Mouse (Mus musculus) gastrocnemius, postnatal 10 days (tissue): Measurements from ENCODE around the gene Zbtb9. TPM values are rescaled to one million over a fixed set of nuclear protein-coding genes. Genes with fewer than 3 reads are reported as not detected.
"Not testable (repeated sequence)": the region's sequence is repeated elsewhere in the genome, so short reads cannot be mapped to it uniquely, and the experiment has no call there.

Experiments used
- DNase-seq: peaks from one replicate; pipeline ENCODE4 v3.0.0; 2021; ENCODE audit warnings: mixed read lengths
- total RNA-seq, 2 experiments: library from RNA; stranded (reverse); gene quantifications; 2 replicates each; pipeline ENCODE4 v1.2.3; 2021

The Zbtb9 gene
- total RNA-seq, 2 experiments from 2014 or later, result 2.7 to 3.9 TPM

DNA sequence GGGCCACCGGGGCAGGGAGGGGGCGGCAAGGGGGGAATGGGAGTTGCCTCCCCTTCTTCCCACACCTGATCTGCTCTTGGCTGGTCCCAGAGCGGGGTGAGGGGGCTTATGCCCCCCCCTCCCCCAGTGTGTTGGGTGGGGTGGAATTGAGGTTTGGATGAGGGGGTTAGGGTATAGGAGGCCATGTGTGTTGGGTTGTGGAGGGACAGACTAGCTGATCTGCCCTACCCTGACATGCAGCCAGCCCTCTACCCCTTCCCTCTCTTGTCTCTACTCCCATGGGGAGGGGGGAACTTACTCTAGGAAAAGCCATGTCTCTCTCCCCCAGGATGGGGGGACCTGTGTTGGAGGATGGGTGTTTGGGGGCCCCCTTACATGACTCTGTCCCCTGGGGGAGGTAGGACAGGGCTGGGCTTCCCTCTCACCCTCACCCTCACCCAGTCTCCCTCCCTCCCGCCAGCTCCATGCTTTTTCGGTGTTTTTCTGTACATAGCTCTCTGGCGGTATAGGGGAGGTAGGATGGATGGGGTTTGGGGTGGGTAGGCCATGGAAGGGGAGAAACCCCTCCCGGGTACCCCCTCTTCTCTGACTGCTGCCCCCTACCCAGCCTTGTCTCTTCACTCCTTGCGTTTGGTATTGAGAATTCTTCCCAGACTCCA is 1.6 kb upstream of the Zbtb9 start:
- DNase-seq, result no peak

DNA sequence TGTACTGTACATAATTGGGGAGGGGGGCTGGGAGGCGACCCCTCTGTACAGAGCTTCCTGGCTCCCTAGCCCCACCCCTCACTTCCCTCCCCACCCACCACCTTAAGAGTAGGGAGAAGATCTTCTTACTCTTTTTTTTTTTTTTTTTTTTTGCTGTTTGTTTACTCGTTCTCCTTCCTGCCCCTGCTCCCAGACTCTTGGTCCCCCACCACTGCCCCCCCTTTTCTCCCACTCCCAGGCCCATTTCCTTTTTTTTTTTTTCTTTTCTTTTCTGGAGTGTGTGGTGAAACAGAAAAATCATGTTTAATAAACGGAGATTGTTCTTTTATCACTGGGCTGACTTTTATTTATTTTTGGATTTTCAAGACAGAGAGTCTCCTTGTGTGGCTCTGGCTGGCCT is 860 bp upstream of the Zbtb9 start:
- no peak for DNase-seq

DNA sequence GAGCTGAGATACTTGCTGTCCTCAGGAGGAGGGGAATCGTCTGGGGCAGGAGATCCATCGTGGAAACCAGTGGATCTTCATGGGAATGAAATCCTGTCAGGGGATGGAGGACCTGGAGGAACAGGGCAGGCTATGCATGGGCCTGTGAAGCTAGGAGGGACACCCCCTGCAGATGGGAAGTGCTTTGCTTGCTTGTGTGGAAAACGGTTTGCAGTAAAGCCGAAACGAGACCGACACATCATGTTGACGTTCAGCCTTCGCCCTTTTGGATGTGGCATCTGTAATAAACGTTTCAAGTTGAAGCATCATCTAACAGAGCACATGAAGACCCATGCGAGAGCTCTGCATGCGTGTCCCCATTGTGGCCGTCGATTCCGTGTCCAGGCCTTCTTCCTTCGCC is 1.6 kb downstream of the Zbtb9 start:
- DNase-seq, result no peak

DNA sequence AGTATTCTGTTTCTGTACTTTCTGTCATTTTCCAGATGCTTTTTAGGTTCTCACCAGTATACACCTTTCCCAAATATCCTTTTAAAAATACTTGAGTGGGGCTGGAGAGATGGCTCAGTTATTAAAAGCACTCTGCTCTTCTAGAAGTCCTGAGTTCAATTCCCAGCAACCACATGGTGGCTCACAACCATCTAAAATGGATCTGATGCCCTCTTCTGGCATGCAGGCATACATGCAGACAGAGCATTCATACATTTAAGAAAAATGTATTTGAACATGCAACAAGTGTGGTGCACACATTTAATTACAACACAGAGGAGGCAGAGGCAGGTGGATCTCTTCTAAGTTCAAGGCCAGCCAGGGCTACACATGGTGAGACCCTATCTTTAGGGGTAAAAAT is 2.4 kb downstream of the Zbtb9 start:
- DNase-seq, result no peak

DNA sequence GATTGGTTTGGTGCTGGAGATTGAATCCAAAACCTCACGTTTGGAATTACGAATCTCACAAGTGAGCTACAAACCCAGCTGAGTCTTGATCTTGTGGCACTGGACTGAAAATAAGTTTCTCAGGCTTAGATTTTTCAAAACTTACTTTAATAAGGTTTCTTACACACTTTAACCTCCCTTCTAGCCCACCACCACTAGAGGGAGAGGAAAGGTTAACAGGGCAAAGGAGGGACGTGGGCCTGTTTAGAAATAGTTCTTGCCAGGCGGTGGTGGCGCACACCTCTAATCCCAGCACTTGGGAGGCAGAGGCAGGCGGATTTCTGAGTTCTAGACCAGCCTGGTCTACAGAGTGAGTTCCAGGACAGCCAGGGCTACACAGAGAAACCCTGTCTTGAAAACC is 4.4 kb downstream of the Zbtb9 start:
- not testable (repeated sequence) for DNase-seq

DNA sequence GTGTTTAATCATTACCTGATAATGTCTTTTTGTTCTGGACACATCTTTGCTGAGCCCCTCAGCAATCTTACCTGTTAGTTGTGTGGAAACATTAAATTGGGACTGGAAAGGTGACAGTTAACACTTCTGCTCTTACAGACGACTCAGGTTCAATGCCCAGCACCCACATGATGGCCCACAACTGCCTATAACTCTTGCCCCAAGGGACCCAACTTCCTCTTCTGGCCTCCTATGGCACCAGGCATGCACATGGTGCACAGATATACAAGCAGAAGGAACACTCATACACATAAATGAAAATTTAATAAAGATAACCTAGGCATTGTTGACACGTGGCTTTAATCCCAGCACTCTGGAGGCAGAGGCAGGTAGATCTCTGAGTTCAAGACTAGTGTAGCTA is 6.5 kb downstream of the Zbtb9 start:
- DNase-seq, result no peak

DNA sequence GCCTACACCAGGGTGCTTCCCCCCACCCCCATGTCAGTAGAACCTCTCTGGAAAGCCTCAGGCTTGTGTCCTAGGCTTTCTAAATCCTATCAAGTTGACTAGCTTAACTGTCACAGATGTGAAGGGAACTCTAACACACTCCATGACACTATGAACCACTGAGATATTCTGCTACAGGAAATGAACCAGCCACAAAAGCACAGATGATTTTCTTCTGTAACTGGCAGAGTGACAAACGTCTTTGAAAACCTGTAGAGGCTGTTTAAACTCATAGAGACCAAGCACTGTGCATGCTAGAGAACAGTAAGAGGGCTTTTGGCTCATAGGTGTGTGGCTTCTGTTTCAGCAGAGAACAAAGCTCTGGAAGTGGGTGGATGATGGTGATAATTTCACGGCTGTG is 8.1 kb downstream of the Zbtb9 start:
- DNase-seq, result no peak

DNA sequence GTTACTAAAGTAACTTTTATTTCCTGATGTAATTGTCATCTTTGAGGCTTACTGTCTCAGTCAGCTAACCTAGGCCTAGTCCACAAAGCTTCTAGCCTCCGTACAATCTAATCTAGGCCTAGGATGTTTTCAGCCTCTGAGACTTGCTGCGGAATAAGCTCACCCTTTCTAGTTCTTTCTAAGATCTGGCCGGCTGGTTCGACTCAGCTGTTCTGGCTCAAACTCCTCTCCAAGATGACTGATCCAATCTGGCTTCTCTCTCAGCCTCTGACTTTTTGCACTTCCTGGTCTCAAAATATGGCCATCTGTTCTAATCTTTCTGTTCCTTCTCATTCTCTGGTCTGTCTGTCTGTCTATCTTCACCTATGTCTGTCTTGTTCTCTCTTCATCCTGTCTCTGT is 10.4 kb downstream of the Zbtb9 start:
- no peak for DNase-seq

DNA sequence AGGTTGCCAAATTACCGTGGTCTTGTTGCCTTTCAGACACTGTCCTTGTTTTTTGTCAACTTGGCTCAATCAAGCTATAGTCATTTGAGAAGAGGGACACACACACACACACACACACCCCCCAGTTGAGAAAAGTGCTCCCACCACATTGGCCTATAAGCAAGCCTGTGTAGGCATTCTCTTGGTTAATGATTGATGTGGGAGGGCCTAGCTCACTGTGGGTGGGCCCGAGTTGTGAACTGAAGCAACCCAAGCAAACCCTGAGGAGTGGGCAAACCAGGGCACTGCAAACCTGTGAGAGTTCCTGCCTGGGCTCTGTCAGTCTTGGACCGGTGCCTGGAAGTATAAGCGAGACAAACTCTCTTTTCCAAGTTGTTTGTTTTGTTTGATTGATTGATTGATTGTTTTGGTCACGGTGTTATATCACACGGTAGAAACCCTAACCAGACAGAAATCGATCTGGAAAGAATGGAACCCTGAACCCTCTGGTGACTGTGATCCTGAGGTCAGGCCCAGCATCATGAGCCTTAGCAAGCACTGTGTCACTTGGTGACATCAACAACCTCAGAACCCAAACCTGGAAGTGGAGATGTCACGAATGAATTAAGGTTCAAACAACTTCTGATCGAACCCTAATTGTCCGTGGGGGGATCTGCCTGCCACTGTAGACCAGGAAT is 12.7 kb downstream of the Zbtb9 start:
- DNase-seq, result no peak

DNA sequence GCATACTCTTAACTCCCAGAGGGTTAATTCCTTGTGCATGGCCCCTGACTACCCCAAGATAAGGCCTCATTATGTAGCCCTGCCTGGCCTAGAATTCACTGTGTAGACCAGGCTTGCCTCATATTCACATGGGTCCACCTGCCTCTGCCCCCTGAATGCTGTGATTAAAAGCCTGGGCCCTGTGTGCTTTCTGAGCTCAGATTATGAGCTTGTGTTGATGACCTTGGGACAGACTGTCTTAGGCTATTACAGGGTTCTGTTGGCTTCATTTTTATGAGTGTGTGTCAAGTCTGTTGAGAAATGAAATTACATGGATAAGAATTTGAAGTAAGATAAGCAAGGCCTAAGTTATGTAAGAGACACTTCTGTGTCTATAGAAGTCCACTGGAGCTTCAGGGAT is 17.6 kb downstream of the Zbtb9 start:
- no peak for DNase-seq

DNA sequence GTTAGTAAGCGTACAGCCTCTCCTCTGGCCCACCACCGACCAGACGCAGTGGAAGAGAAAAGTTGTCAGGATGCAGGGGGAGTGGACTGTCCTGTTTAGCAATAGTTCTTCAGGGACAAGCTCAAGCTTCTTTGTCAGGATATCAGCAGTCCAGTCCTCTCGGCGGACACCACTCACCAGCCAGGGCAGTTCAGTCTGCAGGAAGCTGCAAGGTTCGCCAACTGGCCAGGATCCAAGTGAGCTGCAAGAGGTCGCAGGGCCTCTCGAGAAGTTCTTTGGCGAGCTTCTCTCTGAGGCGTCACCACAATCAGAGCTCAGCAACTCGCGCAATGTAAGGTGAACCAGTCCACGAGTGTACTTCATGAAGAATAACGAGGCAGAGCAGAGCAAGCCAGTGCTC is 21.4 kb downstream of the Zbtb9 start:
- peak; percentile 76 for DNase-seq

DNA sequence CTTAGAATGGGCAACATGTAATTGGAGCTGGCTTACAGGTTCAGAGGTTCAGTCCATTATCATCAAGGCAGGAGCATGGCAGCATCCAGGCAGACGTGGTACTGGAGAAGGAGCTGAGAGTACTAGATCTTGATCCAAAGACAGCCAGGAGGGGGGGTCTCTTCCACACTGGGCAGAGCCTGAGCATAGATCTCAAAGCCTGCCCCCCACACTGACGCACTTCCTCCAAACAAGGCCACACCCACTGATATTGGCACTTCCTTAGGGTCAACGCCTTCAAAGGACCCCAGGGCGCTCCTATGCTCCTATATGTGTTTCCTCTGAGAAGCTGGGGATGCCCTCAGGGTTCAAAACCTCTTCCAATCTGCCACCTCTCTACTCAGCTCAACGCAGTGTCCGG is 22.0 kb downstream of the Zbtb9 start:
- no peak for DNase-seq

DNA sequence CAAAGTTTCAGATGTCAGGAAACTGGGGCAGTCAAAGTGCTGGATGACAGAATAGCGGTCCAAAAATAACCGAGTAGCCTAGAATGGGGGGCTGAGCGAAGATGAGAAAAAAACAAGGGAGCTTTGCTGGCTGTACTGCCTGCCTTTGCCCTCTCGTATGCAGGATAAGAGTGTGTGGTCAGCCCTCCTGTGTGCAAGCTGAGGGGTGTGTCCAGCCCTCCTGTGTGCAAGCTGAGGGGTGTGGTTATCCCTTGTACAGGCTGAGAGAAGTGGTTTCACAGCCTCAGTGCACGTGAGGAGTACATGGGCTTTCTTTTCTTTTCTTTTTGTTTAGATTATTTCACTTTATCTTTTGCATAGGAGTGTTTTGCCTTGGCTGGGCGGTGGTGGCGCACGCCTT is 22.6 kb downstream of the Zbtb9 start:
- no peak for DNase-seq

DNA sequence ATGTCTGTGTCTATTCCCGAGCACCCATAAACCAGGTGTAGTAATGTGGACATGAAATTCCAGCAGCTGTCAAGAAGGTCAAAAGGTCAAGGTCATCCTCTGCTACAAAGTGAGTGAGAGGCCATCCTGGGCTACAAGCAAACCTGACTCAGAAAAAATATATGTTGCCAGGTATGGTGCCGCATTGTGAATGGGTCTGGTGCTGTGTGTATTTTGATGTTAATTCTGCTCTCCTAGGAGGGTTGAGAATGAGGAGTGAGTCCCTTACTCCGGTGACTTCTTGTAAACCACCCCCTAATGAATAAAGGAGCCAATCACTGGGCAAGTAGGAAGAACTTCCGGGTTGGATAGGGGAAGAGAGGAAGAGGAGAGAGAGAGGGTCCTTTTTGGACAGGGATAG is 24.7 kb downstream of the Zbtb9 start:
- no peak for DNase-seq

DNA sequence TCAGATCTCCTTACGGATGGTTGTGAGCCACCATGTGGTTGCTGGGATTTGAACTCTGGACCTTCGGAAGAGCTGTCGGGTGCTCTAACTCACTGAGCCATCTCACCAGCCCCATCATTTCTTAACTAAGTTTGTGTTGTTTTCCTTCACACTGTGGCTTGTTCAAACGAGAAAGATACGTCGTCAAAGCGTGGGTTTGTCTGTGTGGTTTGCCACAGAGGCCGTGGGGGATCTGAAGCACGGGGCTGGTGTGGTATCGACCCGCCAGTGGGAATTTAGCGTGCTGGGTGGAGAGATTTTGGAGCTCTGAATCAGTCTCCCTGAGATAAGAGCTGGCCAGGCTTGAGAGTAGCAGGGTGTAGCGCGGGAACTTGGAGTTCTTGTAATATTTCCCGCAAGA is 25.3 kb downstream of the Zbtb9 start:
- no peak for DNase-seq

DNA sequence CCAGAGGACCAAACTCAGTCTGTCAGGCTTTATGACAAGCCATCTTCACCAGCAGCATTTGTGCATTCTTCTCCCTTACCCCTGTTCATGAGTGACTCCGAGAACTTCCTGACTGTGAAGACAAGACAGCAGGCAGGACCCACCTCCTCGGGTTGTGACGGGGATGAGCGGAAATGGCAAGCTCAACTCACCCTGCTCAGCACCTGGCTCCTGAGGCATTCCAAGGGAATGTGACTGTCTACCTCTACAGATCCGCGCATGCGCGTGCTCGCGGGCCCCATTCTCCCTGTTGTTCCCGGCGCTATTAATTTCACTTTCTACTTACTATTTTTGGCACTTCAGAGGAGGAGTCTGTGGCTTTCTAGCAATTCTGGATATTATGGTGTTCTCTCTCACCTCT is 27.0 kb downstream of the Zbtb9 start:
- no peak for DNase-seq

DNA sequence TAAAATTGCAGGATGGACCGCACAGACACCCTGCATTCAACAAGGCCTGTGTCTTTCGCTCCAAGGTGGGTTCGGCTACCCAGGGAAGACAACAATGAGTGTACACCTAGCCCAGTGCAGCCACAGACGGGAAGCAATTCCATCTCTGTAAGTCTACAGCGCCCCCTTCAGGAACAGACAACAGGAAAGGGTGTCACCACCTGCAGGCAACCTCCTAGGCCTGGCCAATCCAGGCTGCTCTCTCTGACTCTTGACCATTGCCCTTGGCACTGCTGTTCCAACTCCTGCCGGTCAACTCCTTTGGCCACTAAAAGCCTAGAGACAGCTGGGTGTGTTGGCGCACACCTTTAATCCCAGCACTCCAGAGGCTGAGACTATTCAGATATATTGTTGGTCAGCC is 28.2 kb downstream of the Zbtb9 start:
- DNase-seq, result peak; percentile 32

DNA sequence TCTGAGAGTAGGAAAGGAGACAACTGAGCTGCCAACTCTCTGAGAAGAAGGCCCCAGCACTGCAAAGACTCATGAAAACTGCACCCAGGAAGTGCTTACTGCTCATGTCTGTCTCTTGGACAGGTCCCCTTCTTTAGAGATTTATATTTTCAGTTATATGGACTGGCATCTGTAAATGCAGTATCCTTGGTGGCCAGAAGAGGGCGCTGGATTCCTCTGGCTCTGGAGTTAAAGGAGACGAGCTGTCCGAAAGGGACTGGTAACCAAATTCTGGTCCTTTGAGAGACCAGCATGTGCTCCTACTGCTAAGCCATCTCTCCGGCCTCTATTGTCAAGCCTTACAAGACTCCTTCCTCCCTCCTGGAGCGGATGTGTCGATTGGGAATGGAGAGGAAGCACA is 28.9 kb downstream of the Zbtb9 start:
- DNase-seq, result no peak

DNA sequence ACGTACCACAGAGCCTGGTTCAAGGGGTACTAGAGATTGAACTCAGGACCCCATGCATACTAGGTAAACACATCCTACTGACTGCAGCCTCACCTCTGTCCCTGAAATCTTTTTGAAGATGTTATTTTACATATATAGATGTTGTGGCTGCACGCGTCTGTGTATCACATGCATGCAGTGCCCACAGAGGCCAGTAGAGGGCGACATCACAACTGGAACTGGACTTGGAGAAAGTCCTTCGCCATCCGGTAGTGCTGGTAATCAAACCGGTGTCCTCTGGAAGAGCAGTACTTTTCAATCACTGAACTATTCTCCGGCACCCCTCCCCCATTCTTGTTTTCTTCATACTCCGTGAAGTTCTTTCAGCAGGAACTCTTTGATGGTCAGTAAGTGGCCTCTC is 31.5 kb downstream of the Zbtb9 start:
- DNase-seq, result peak; percentile 72

DNA sequence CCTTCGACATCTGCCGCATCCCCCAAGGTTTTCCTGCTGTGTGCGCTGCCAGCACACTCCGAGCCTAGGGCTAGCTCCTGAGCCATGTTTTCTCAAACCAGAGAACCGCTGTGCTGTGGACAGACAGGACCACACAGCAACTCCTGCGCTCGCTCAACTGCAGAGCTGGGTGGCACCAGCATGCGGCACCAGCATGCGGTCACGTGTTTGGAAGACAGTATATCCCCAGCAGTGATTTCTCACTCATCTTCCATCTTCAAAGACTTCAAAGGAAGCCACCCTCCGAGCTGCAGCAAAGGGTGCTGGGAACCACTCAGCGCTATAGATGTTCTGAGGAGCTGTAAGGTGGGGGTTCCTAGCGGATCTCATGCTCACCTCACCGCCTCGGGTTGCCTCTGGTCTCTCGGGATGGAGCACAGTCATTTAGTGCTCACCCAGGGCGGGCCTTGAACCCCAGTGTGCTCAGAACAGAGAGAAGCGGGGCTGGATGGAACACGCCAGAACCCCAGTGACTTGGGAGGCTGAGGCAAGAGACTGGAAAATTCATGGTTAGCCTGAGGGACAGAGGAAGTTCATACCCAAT is 32.0 kb downstream of the Zbtb9 start:
- no peak for DNase-seq

DNA sequence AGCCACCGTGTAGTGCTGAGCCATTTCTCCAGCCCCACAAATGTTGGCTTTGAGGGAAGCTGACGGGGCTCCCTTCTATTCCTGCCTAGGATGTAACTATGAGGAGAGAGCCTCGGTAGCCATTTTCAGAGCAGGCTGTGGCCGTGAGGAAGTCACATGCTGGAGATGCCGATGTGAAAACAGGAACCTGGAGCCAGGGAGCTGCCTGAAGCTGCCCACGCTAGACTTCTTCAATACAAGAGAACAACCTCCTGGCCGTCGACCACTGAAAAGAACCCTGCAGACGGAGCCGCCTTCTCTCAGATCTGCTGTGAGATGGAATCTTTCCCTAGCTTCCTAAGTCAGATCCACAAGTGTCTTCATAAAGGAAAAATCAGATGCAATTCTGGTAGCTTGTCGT is 32.7 kb downstream of the Zbtb9 start:
- DNase-seq, result no peak

DNA sequence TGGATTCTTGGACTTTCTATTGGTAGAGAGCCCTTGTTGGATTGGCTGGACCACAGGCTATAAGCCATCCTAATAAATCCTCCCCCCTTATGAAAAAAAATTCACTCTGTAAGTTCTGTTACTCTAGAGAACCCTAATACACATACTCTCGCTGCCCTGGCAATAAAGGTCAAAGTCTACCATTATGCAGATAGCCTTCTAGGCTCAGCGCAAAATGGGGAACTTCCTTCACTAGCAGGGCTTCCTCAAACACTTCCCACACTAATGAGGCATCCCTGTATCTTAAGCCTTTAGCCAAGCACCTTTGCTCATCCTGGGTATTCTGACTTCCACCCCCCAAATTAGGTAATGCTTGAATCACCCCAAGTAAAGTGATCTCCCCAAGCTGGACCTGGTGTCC is 35.3 kb downstream of the Zbtb9 start:
- no peak for DNase-seq

DNA sequence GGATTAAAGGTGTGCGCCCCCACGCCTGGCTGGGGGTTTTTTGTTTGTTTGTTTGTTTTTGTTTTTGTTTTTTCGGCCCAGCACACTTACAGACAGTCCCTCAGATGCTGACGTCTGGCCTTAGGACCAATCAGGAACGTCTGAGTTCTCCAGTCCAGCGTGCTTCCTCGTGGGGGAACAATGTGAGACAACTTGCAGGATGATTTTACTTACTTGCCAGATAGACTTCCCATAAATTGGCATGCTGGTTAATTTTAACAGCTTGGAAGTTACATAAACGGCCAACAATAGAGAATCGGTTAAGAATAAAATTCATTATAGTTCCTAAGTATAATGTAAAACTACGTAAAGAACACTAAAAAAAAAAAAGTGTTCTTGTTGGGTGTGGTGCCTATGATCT is 38.2 kb downstream of the Zbtb9 start:
- DNase-seq, result no peak

DNA sequence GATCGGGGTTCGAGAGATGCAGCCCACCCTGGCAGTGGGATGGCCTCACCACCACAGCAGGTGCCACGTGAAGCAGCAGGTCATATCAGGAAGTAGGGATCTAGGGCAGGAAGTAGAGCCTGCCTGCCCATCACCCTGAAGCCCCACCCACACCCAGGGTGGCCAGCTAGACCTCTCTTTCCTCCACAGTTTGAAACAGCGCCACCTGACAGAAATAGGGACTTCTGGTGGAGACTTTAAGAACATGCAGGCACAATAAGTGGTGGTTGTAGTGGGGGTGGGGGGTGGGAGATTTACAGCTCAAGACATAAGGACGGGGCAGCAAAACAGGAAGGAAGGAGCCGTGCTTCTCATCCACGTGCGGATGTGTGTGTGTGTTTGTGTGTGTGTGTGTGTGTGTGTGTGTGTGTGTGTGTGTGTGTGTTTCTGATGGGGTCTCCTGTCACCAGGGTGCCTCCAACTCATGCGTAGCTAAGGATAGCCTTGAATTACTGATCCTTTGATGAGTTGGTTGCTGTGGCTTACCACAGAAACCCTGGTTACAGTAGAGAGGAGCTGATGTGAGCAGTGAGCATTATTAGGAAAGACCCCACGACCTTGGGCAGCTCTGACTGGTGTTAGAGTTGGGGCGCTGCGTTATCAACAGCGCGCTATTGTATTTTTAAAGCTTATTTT is 39.2 kb downstream of the Zbtb9 start:
- peak; percentile 9 for DNase-seq
